Mouse (Mus musculus) ES-Bruce4 (cell line): ENCODE results near the gene 2200002D01Rik. TPM values are rescaled to one million over a fixed set of nuclear protein-coding genes. Genes with fewer than 3 reads are reported as not detected.

Source experiments
- H3K27ac ChIP-seq: 2 replicates; pipeline ENCODE4 v1.5.1; 2012; ENCODE audit warnings: low read length, inconsistent platforms; ENCODE audit not compliant: insufficient read depth
- H3K27me3 ChIP-seq: 2 replicates; pipeline ENCODE4 v1.6.1; 2012; ENCODE audit warnings: mild to moderate bottlenecking, low read length, inconsistent platforms; ENCODE audit not compliant: control insufficient read depth, poor library complexity, insufficient read depth, severe bottlenecking
- H3K36me3 ChIP-seq: 2 replicates; pipeline ENCODE4 v1.6.1; 2012; ENCODE audit warnings: inconsistent platforms, mild to moderate bottlenecking, low read length, moderate library complexity; ENCODE audit not compliant: control insufficient read depth, poor library complexity, insufficient read depth, severe bottlenecking
- H3K4me1 ChIP-seq: one replicate; pipeline ENCODE4 v1.8.1; 2011; ENCODE audit warnings: low read length; ENCODE audit not compliant: control insufficient read depth, insufficient read depth
- H3K4me3 ChIP-seq: 2 replicates; pipeline ENCODE4 v1.5.1; 2011; ENCODE audit warnings: low read depth, mild to moderate bottlenecking, low read length
- H3K9ac ChIP-seq: 2 replicates; pipeline ENCODE4 v1.6.1; 2012; ENCODE audit warnings: low read depth, mild to moderate bottlenecking, inconsistent platforms; ENCODE audit not compliant: poor library complexity, severe bottlenecking
- H3K9me3 ChIP-seq: replicated peaks from 2 replicates; pipeline ENCODE4 v1.6.1; 2012; ENCODE audit warnings: mild to moderate bottlenecking, low read length, inconsistent platforms; ENCODE audit not compliant: control insufficient read depth, poor library complexity, insufficient read depth, severe bottlenecking
- CTCF ChIP-seq: IDR thresholded peaks from one replicate; pipeline ENCODE4 v1.8.1; 2011; ENCODE audit warnings: low read depth, low read length
- EP300 ChIP-seq: IDR thresholded peaks from 2 replicates; pipeline ENCODE4 v1.6.1; 2011; ENCODE audit warnings: low read depth, low read length; ENCODE audit not compliant: insufficient read depth
- POLR2A ChIP-seq: IDR thresholded peaks from one replicate; pipeline ENCODE4 v1.8.1; 2011; ENCODE audit warnings: low read length; ENCODE audit not compliant: insufficient read depth
- polyA plus RNA-seq: library from polyadenylated mRNA; stranded (reverse); fragments of >200 nt; gene quantifications from 2 replicates; pipeline ENCODE4 v1.2.4, GENCODE M21; 2011; ENCODE audit warnings: low read depth; ENCODE audit not compliant: missing spikeins, insufficient read depth, insufficient read length

The 2200002D01Rik gene
- polyA plus RNA-seq, 1 experiment, result 34.1 TPM

GRCm38 (mm10) chr7:29280801-29281200, 32.5 kb upstream of the 2200002D01Rik start:
- TF ChIP-seq EP300 (no peak), POLR2A (no peak), CTCF (no peak)

GRCm38 (mm10) chr7:29279924-29280323, 31.7 kb upstream of the 2200002D01Rik start:
- no peaks in the 10 kb centered on the region for H3K27me3 ChIP-seq
- H3K9me3 ChIP-seq, result no peaks in the 10 kb centered on the region
- no peak overlapping the region for H3K27ac ChIP-seq
- peaks cover 2% of the 10 kb centered on the region for H3K4me1 ChIP-seq
- no peak for TF ChIP-seq POLR2A
- no peak for TF ChIP-seq CTCF
- no peak for TF ChIP-seq EP300
- H3K4me3 ChIP-seq, result peak overlapping the region; percentile 87
- H3K36me3 ChIP-seq, result peaks cover 14% of the 10 kb centered on the region
- H3K9ac ChIP-seq, result peak overlapping the region; percentile 89

More at GRCm38 (mm10) chr7:29280801-29281200, 32.5 kb upstream of the 2200002D01Rik start:
- Histone ChIP-seq H3K4me3 (peak overlapping the region; percentile 87), H3K9me3 (no peaks in the 10 kb centered on the region), H3K36me3 (peaks cover 14% of the 10 kb centered on the region), H3K27me3 (no peaks in the 10 kb centered on the region), H3K4me1 (peaks cover 2% of the 10 kb centered on the region), H3K27ac (peak overlapping the region; percentile 5; the same call in 1 of the 2 replicates), H3K9ac (peak overlapping the region; percentile 89)

- Histone ChIP-seq H3K27ac (peak overlapping the region; percentile 8; the same call in 1 of the 2 replicates), H3K4me1 (peaks cover 2% of the 10 kb centered on the region), H3K9me3 (no peaks in the 10 kb centered on the region), H3K27me3 (no peaks in the 10 kb centered on the region), H3K36me3 (peaks cover 14% of the 10 kb centered on the region), H3K4me3 (no peak overlapping the region), H3K9ac (peak overlapping the region; percentile 21; the same call in 1 of the 2 replicates)
- TF ChIP-seq CTCF (no peak), POLR2A (no peak), EP300 (no peak)
These were observed 31.0 kb upstream of the 2200002D01Rik start for GRCm38 (mm10) chr7:29279261-29279660.

GRCm38 (mm10) chr7:29277510-29277909, 29.2 kb upstream of the 2200002D01Rik start:
- H3K4me1 ChIP-seq, result peaks cover 2% of the 10 kb centered on the region
- TF ChIP-seq POLR2A (no peak), EP300 (no peak), CTCF (no peak)
- H3K4me3 ChIP-seq, result no peak overlapping the region
- H3K9ac ChIP-seq, result no peak overlapping the region
- no peaks in the 10 kb centered on the region for H3K9me3 ChIP-seq
- no peak overlapping the region for H3K27ac ChIP-seq
- no peaks in the 10 kb centered on the region for H3K27me3 ChIP-seq
- peaks cover 14% of the 10 kb centered on the region for H3K36me3 ChIP-seq

- Histone ChIP-seq H3K4me3 (no peak overlapping the region), H3K36me3 (peaks cover 14% of the 10 kb centered on the region), H3K9ac (no peak overlapping the region), H3K4me1 (peaks cover 2% of the 10 kb centered on the region), H3K27ac (no peak overlapping the region), H3K27me3 (no peaks in the 10 kb centered on the region), H3K9me3 (no peaks in the 10 kb centered on the region)
- TF ChIP-seq POLR2A (no peak), CTCF (no peak), EP300 (no peak)
These were observed 28.4 kb upstream of the 2200002D01Rik start for GRCm38 (mm10) chr7:29276715-29277114.

GRCm38 (mm10) chr7:29271687-29272465, 23.6 kb upstream of the 2200002D01Rik start:
- Histone ChIP-seq H3K9me3 (no peaks in the 10 kb centered on the region), H3K27me3 (no peaks in the 10 kb centered on the region), H3K36me3 (peaks cover 4% of the 10 kb centered on the region; the same call in 1 of the 2 replicates), H3K27ac (no peak overlapping the region), H3K9ac (no peak overlapping the region), H3K4me1 (peaks cover 3% of the 10 kb centered on the region), H3K4me3 (no peak overlapping the region)
- TF ChIP-seq EP300 (no peak), POLR2A (no peak), CTCF (no peak)
